Mouse (Mus musculus): ENCODE data around the gene Hyal3.
A peak's percentile ranks its signal among the peaks of the same experiment; 100 is the strongest.

Hyal3 gene

DNA sequence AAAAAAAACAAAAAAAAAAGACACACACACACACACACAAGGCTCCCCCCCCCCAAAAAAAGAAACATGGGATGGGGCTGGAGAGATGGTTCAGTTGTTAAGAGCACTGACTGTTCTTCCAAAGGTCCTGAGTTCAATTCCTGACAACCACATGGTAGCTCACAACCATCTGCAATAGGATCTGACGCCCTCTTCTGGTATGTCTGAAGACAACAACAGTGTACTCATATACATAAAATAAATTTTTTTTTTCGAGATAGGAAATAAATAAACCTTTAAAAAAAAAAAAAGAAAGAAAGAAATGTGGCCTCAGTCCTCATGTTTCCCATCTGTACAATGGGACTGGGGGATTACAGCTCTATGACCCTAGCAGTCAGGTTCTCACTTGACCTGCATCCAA is 36.8 kb downstream of the Hyal3 start:
- DNase-seq (ENCODE audit: low read depth, low spot score): peak; percentile 43

DNA sequence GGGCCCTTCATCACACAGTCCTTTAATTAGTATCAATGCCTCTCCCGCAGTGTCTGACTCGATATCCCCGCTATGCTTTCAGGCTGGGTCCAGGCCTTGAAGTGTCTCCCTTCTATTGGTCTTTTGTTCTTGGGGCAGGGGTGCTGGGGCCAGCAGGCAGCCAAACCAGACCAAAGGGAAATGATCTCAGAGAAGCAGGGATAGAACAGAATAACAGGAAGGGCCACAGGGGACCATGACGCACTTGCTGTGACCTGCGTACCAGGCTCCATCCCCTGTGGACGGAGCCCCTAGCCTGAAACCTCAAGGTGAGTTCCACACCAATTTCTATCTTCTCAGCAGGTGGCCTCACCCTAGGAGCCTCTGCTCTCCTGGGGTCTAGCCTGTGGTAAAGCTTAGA is 37.5 kb downstream of the Hyal3 start:
- DNase-seq (ENCODE audit: low read depth, low spot score): no peak

DNA sequence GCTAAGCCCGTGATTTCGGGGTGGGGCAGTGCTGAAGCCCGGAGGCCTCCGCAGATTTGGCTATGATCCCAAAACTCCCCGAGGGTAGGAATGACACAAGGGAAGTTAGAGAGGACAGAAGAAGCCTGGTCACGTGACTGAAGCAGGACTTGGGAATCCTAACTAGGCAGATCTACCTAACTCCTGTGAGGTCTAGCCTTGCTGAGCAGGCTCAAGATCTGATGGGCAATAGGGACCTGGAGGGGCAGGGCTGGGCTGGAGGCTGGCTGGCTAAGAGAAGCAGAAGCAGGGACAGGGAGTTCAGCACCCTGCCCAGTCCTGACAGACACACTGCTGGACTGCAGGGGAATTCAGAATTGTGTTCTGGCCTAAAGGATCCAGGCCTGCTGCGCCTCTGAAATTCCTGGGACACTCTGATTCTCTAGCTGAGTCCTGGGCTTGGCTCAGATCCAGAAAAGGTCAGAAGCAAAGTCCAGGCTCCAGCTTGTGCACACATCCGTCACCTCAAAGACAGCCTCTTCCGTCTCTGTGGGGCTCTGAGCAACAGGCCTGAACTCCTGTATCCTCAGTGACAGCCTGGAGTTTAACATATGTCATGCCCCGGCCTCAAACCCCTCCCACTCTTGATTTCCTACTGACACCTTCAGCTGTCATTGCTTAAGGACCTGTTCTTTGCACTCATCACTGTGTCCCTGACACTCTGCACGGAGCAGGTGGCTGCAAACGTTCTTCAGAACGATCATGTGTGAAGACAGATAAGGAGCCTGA is 38.3 kb downstream of the Hyal3 start:
- no peak for DNase-seq (ENCODE audit: low read depth, low spot score)

DNA sequence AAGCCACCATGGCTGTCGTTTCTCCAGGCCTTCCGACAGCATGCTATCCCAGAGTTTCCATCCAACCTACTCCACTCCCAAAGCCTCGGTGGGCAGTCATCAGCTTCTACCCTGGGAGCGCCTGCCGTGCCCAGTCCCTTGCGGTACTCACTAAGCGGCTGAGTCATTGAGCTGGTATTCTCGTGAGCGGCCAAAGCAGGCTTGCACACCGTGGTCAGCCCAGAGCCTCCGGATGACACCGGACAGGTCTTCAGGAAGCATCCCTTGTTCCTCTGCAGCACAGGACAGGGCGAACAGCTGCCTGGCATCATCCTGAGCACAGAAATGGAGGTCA is 38.9 kb downstream of the Hyal3 start:
- DNase-seq (ENCODE audit: low read depth, low spot score): no peak

DNA sequence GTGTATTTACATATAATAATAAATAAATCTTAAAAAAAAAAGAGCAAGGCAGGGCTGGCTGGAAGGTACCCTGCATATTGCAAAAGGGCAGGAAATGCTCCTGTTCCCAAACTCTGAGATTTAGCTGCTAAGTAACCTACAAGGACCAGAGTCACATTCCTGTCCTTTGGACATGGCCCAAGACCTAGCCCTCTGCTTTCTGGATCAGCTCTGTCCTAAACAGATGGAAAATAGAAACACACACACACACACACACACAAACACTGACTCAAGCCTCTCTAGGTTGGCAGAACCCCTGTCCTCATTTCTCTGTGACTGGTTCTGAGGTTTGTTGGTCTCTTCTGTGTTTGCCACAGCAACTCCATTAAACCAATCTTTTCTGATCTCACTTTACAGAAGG is 40.3 kb downstream of the Hyal3 start:
- no peak for DNase-seq (ENCODE audit: low read depth, low spot score)

DNA sequence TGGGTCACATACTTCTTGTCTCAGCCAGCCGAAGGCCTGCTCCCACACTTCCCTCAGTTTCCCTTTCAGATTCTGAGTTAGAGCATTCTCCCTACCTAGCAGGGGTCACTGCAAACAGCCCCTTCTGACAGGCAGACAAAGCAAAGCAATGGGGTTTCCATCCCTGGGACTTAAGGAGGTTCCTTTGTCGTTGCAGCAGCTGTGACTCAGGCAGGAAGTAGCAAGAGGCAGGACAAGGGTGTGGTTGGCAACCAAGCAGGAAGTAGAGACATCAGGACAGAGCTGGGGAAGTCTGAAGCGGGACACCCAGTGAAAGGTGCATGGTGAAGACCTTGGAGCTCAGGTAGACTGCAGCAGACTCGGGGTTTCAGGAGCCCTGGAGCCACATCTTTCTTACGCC is 43.9 kb downstream of the Hyal3 start:
- DNase-seq (ENCODE audit: low read depth, low spot score): peak; percentile 78

DNA sequence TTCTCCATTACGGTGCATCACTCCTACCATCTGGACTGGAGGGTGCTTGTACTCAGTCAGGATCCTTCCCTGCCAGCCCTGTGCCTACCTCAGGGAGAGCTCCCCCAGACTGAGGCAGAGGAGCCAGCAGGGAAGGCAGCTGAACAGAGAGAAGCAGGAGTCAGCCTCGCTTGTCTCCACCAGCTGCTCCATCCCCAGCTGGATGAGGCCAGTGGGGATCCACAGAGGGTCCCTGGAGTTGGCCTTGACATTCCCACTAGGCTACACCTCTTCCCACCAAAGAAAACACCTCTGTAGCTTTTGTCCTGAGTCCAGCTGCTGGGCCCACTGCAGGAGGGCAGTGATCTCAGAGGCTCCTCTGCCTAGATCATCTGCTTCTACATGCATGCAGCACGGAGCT is 44.3 kb downstream of the Hyal3 start:
- no peak for DNase-seq (ENCODE audit: low read depth, low spot score)

DNA sequence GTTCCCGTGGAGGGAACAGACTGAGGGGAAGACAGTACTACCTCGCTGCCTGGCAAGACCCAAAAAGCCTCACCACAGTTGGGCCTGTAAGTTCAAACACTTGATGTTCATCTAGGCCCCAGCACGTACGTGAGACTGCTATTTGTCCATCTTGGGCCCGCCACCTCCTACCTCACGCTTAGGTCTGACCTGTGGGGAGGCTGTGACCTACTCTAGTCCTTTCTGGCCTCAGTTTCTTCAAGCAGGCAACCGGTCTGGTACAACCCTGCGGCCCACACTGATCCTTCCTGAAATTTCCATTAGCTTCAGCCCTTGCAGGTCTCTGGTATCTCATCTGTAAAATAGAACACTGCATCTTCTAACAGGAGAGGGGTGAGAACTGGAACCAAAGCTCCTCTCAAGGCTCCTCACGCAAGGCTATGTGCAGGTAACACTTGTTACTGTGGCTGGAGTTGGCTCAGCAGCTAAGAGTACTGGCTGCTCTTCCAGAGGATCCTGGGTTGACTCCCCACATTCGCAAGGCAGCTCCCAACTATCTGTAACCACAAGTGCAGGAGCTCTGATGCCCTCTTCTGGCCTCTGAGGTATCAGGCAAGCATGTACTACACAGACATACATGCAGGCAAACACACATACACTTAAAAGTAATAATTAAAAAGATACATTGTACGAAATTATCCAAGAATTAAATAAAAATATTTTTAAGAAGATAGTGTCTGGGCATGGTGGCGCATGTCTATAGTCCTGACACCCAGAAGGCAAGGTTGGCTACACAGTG is 44.9 kb downstream of the Hyal3 start:
- DNase-seq (ENCODE audit: low read depth, low spot score): no peak

DNA sequence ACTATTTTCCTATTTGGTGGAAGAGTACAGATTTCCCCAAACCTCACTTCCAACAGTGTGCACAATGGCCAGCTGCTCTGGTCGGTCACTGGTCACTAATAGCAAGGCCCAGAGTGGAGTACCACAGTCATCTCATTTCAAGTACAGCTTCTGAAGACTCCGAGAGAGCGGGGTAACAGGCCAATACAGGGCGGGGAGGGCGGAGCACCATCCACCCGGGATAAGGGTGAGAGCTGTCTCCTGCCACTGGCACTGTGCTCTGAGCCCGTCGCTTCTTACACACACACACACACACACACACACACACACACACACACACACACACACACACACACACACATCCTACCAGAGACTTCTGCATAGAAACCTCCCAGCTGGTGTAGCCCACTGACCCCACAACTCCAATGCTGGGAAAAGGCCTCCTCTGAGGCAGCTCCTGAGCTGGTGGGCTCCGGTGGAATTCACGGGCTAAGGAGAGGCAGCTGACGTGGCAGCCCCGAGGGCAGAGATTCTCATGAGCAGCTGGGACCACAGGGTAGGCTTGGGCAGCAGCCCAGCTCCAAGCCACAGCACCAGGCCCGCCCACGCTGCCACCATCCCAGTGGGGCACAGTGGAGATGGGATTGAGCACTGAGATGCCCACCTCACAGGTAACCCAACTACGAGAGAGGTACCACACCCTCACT is 45.7 kb downstream of the Hyal3 start:
- no peak for DNase-seq (ENCODE audit: low read depth, low spot score)

DNA sequence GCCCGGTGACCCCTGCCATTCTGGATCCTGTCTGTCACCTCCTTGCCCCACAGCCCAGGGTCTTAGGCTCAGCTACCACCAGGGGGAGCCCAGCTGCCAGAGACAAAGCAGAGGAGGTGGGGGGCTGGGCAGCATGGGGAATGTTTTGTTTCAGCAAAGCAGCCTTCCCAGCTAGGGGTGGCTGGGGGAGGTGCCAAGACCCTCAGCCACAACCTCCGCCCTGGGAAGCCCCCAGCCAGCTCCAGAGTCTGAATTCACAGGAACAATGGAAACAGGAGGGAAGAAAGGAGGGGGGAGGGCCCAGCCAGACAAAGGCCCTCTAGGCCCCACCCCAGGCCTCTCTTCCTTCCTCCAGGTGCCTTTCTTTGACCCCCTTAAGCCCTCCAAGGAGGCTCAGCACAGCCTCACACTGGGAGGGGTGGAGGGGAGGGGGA is 46.2 kb downstream of the Hyal3 start:
- peak; percentile 90 for DNase-seq (ENCODE audit: low read depth, low spot score)

DNA sequence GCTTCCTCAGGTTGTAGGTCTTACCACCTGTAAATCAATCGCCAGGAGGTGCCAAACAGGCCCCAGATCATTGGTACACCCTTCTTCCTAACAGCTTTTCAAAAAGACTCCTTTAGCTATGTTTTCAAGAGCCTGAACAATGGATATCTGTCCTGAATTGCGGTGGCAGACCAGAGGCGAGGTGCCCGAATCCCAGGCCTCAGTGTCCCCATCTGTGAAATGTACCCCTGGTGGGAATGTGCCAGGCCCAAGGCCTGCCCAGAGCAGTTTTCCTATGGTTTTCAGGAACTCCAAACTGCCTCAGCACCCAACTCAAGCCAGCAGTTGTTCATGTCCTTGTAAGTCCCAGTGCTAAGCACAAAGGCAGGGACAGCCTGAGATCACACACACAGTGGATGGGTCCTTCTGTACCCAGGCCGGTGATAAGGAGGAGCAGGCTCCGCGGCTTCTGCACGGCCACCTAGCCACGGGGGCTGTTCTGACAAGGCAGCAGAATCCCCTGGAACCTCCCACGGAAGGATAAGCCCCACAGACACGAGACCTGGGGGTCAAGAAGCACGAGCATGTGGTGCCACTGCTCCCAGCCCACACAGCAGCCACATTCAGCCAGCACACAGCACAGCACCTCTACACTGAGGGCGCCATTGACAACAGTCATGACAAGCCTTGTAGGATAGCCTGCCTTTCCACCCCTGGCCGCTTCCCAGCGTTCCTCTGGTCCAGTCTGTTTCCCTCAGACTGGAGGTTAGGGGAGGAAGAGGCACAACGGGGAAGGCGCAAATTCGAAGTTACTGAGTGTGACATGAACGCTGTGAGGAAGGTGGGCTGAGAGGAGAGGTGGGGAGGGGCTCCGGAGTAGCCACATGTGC is 47.0 kb downstream of the Hyal3 start:
- no peak for DNase-seq (ENCODE audit: low read depth, low spot score)

DNA sequence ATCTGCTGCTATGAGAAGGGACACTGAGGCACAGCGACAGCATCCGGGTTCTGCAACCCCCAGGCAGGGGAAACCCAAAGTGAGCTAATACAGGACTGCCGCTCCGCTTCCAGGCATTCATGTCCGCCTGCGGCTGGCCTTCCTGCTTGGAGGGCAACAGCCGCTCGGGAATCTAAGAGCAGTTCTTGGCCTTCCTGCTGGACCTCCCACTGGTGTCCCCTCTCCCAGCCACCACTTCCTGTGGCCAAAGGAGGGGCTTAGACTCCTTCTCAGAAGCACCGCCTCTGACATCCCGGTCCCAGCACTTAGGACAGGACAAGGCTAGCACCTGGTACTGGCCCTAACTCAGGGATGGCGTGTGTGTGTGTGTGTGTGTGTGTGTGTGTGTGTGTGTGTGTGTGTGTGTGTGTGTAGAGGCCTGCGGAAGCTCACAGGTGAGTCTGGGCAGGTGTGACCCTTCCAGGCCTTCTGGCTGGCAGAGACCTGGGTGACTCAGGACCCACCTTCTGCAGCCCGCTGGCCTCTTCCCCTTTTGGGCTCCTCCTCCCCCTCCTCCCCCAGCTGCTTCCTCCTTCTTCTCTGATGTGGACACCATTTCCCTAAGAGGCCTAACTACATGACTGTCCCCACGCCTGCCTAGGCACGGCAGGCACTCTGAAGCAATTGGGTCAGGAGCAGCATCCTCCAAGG is 48.2 kb downstream of the Hyal3 start:
- DNase-seq (ENCODE audit: low read depth, low spot score): no peak

DNA sequence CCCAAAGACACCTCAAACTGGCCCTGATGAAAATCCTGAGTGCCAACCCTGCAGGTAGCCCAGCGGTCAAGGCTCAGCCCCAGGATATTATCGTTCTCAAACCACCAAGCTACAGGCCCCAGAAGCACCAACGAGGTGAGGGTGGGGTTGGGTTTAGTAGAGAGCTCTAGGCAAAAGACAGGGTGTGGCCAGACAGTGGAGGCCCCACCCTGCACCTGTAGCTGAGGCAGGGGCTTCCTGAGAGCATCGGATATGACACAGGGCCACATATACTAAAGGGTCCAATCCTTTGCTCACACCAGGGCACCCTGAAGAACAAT is 48.8 kb downstream of the Hyal3 start:
- DNase-seq (ENCODE audit: low read depth, low spot score): peak; percentile 50

DNA sequence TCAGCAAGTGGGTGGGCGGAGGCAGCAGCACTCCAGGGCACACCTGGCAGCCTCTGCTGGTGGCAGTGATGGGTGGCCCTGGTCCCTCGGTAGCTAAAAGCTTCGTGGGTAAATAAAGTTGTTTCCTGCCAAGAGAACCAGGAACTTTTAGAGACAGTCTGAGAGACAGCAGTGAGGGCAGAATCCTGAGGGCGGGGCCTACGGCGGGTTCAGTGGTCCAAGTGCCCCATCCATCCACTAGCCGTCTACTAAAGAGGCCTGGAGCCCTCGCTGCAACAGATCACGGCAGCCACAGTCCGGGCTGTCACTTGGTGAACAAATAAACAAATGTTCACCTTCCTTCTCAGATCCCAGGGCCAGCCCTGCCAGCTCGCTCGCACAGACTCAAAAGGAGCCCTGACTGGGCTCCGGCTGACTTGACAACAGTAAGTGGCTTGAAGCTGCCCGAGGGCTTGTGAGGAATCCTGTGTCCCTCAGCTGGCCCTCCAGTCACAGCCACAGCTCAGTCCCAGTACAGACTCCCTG is 49.3 kb downstream of the Hyal3 start:
- peak; percentile 67 for DNase-seq (ENCODE audit: low read depth, low spot score)

DNA sequence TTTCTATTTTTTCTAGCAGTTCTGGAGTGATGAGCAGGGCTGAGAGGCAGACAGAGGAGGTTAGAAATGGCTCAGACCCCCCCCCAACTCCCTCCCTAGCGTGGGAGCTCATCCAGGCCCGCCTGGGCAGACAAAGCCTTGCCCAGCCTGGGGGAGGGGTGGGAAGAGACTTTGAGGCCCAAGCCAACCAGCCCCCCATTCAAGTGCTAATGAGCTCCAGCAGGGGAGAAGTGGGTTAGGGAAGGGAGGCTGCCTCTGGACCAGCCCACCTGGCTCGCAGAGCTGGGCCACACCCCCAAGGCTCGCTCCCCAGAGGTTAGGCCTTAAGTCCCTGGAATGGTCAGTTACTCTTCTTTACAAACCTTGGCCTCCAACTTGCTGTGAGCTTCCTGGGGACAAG is 50.0 kb downstream of the Hyal3 start:
- DNase-seq (ENCODE audit: low read depth, low spot score): no peak

DNA sequence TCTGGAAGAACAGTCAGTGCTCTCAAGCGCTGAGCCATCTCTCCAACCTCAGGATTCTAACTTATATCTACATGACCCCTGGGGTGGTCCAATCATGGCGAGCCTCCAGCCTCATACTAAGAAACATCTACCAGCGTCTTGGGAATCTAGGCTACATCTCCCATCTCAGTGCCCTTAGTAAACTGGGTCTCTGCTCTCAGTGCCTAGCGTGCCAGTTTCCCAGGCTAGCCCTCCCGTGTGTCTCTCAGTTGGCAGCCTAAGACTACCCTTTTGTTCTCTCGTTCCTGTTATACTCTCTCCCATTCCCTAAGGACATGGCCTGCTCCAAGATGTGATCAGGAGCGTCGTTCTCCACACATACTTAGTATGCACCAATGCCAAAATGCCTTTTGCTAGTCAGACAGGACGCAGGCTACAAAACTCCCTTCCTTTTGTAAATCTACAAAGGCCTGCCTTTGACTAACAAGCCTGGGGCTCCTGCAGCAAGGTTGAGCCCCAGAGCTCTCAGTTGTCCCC is 50.8 kb downstream of the Hyal3 start:
- DNase-seq (ENCODE audit: low read depth, low spot score): no peak

DNA sequence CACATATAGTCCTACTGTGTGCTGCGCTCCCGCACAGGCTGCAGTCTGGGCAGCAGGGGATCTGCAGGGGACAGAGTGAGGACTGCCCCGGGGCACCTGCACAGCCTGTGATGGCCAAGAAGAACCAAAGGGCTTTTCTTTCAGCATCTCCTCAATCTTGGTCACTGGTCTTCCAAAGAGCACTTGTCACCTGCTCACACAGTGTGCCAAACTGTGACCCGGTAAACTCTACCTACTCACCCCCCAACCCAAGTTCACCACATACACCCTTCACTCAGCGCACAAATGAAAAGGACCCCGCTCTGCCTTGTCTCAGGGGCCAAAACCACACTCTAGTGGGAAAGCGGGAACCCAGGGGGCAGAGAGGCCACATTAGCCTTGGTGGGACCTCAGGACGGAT is 51.2 kb downstream of the Hyal3 start:
- DNase-seq (ENCODE audit: low read depth, low spot score): no peak

DNA sequence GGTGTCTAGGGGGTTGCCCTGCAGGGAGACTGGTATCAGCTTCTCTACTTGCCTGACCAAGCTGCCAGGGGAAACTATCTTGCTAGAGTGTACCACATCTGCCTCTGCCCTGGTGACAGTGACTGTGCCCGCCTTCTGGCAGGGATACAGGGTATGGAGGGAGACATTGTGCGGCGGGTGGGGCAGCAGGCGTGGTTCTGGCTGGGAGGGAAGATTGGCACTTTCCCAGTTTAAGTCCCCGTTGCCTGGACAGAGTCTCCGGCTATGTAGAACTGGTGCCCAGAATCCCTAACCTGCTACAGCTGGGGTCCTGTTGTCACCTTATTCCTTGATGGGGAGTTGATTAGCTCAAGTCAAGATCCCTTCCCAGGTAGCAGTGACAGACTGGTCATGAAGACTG is 51.9 kb downstream of the Hyal3 start:
- no peak for DNase-seq (ENCODE audit: low read depth, low spot score)

DNA sequence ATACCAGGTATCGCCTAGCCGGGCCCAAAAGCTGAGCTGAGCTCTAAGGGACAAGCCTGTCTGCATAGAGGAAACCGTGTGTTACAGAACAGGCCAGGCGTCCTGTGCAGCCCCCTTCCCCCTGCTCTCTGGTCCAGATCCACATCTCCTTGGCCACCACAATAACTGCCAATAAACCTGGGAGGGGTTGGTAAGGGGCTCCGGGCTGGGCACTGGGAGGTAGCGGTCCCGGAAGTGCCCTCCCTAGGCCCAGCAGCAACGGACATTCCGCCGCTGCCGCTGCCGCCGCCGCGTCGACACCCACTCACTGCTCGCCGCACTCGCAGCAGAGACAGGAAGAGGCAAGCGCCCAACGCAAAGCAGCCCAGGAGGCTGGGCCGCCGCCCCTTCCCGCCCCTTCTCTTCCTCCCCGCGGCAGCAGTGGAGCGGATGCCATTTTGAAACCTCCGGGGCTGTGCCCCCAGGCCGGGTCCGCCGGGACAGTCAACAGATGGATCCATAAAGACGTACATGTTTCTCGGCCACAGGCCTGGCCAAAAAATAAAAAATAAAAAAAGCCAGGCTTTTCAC is 52.6 kb downstream of the Hyal3 start:
- DNase-seq (ENCODE audit: low read depth, low spot score): peak; percentile 93

DNA sequence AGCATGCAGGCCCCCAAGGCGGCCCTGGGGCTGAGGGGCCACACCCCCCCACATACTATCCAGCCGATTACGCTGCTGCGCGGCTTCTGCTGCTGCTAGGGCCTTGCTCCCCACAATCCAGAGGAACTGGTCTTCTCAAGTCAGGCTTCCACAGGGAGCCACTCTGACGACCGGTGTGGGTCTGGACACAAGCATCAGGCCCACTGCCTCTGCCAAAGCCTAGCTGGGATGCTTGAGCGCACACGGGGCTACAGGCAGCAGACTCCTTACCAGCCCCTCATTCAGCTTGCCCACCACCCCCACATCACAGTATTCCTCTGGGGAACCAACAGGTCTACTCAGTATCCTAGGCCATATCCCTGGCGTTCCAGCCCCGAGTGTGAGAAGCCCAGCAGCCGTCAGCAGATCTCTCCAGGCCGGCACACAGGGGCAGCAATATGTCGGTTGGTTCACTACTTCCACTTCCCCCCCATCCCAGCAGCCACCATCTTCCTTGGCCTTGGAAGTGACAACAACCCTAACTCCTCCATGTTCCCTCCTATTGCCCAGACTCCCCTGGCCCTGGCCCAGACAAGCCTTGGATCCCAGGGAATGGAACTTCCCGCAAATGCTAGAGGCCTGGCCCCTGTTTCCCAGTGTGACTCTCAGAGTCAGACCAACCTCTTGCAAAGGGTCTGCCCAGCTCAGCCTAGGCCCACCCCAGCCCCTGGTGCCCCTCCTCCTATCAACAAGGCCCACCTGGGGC is 53.2 kb downstream of the Hyal3 start:
- no peak for DNase-seq (ENCODE audit: low read depth, low spot score)
